Mouse (Mus musculus) spleen, adult 2 months (tissue): ENCODE measurements at regions not wholly inside any gene's neighbourhood (a gene's known extent, or its start where the extent isn't known, plus 50 kb on each side); places are given as distances from the start of the nearest gene placed in this dataset.
"Not testable (repeated sequence)": the region's sequence is repeated elsewhere in the genome, so short reads cannot be mapped to it uniquely, and the experiment has no call there.

Experiments used
- DNase-seq, 2 experiments: peaks; one replicate each; pipeline versions ENCODE4 v3.0.0 to v3.0.0-alpha.2; 2012 to 2021; ENCODE audit warnings: low spot score in 2 of 2, low read depth in 1 of 2
- H3K27ac ChIP-seq: fragments of 200-500 bp; 2 replicates; pipeline ENCODE4 v1.5.1; 2012; ENCODE audit warnings: low read length, inconsistent platforms; ENCODE audit not compliant: insufficient read depth
- H3K27me3 ChIP-seq: fragments of 200-500 bp; 2 replicates; pipeline ENCODE4 v1.6.1; 2012; ENCODE audit warnings: mild to moderate bottlenecking, moderate library complexity, low read length, inconsistent platforms; ENCODE audit not compliant: control insufficient read depth, insufficient read depth
- H3K36me3 ChIP-seq: fragments of 200-500 bp; 2 replicates; pipeline ENCODE4 v1.6.1; 2012; ENCODE audit warnings: mild to moderate bottlenecking, low read length, inconsistent platforms; ENCODE audit not compliant: control insufficient read depth, insufficient read depth
- H3K4me1 ChIP-seq: fragments of 200-500 bp; 2 replicates; pipeline ENCODE4 v1.6.1; 2011; ENCODE audit warnings: inconsistent platforms; ENCODE audit not compliant: control insufficient read depth, insufficient read depth, insufficient read length
- H3K4me3 ChIP-seq: fragments of 200-500 bp; 2 replicates; pipeline ENCODE4 v1.5.1; 2011; ENCODE audit warnings: mild to moderate bottlenecking, inconsistent platforms; ENCODE audit not compliant: insufficient read depth, insufficient read length; ENCODE audit errors: extremely low read depth
- whole genome bisulfite sequencing: fragments of 180-500 bp; shearing (Covaris S2); methylation state at CpG from one replicate; pipeline ENCODE4 v1.1.7; 2018; 5-methylcytosine and 5-hydroxymethylcytosine counted together

GRCm38 (mm10) chr12:22030717-22031116 is 613.3 kb upstream of the Ywhaq start:
- WGBS = 26% methylated on average over 38 of the region's 45 CpGs
- H3K36me3 ChIP-seq, H3K27ac ChIP-seq, H3K4me3 ChIP-seq, H3K27me3 ChIP-seq, H3K4me1 ChIP-seq: not testable (repeated sequence)
- peak in 1 of 2 experiments; percentile 3 for DNase-seq

- not testable (repeated sequence) for H3K4me1 ChIP-seq, H3K36me3 ChIP-seq, H3K27me3 ChIP-seq, H3K27ac ChIP-seq, H3K4me3 ChIP-seq, DNase-seq
- WGBS = 41% methylated on average over 34 of the region's 45 CpGs
These were observed 612.8 kb upstream of the Ywhaq start for GRCm38 (mm10) chr12:22030263-22030662.
